Mouse (Mus musculus) MEL (cell line): ENCODE data around the gene Pld4.

Experiments
- CHD2 ChIP-seq: IDR thresholded peaks from 2 replicates; pipeline ENCODE4 v1.6.1; 2011; ENCODE audit warnings: low read length, improper control_type of control experiment
- CTCF ChIP-seq, 3 experiments: IDR thresholded peaks in 2 of 3; conservative IDR thresholded peaks in 1 of 3; 2 replicates each; pipeline ENCODE4 v1.5.1; 2011 to 2012; ENCODE audit warnings: low read length in 3 of 3, low read depth in 2 of 3, mild to moderate bottlenecking in 2 of 3, improper control_type of control experiment in 1 of 3, inconsistent platforms in 1 of 3, mixed read lengths in 1 of 3, moderate library complexity in 1 of 3; ENCODE audit not compliant: control insufficient read depth in 1 of 3, insufficient read depth in 1 of 3, poor library complexity in 1 of 3, severe bottlenecking in 1 of 3
- E2F4 ChIP-seq: IDR thresholded peaks from 2 replicates; pipeline ENCODE4 v1.6.1; 2011; ENCODE audit warnings: low read depth, low read length, improper control_type of control experiment, borderline replicate concordance
- EP300 ChIP-seq, 2 experiments: IDR thresholded peaks; 2 replicates each; pipeline ENCODE4 v1.6.1; 2011; ENCODE audit warnings: improper control_type of control experiment in 2 of 2, low read length in 2 of 2, low read depth in 1 of 2, mild to moderate bottlenecking in 1 of 2
- HCFC1 ChIP-seq: IDR thresholded peaks from 2 replicates; pipeline ENCODE4 v1.6.1; 2012; ENCODE audit warnings: low read depth, mild to moderate bottlenecking, inconsistent platforms, low read length, improper control_type of control experiment, moderate library complexity
- JUND ChIP-seq: IDR thresholded peaks from 2 replicates; pipeline ENCODE4 v1.6.1; 2011; ENCODE audit warnings: low read depth, mild to moderate bottlenecking, improper control_type of control experiment, low read length
- MAFK ChIP-seq: IDR thresholded peaks from 2 replicates; pipeline ENCODE4 v1.6.1; 2011; ENCODE audit warnings: low read depth, mild to moderate bottlenecking, low read length, improper control_type of control experiment, borderline replicate concordance
- MAX ChIP-seq: IDR thresholded peaks from 2 replicates; pipeline ENCODE4 v1.6.1; 2011; ENCODE audit warnings: low read length, improper control_type of control experiment
- POLR2A ChIP-seq, 2 experiments: IDR thresholded peaks; 2 replicates each; pipeline ENCODE4 v1.6.1; 2011 to 2012; ENCODE audit warnings: low read length in 2 of 2, mild to moderate bottlenecking in 2 of 2, control low read depth in 1 of 2, improper control_type of control experiment in 1 of 2, low read depth in 1 of 2, moderate library complexity in 1 of 2; ENCODE audit not compliant: control insufficient read depth in 1 of 2, insufficient read depth in 1 of 2, poor library complexity in 1 of 2
- RCOR1 ChIP-seq: IDR thresholded peaks from 2 replicates; pipeline ENCODE4 v1.6.1; 2012; ENCODE audit warnings: low read depth, mild to moderate bottlenecking, inconsistent platforms, low read length, improper control_type of control experiment
- SMC3 ChIP-seq: IDR thresholded peaks from 2 replicates; pipeline ENCODE4 v1.6.1; 2011; ENCODE audit warnings: low read depth, low read length, improper control_type of control experiment
- USF2 ChIP-seq, 2 experiments: IDR thresholded peaks; 2 replicates each; pipeline ENCODE4 v1.6.1; 2011 to 2012; ENCODE audit warnings: improper control_type of control experiment in 2 of 2, low read length in 2 of 2, borderline replicate concordance in 1 of 2, inconsistent platforms in 1 of 2, low read depth in 1 of 2, mild to moderate bottlenecking in 1 of 2; ENCODE audit not compliant: insufficient read depth in 1 of 2
- ZC3H11A ChIP-seq: IDR thresholded peaks from 2 replicates; pipeline ENCODE4 v1.6.1; 2012; ENCODE audit warnings: low read depth, mild to moderate bottlenecking, inconsistent platforms, low read length, improper control_type of control experiment

DNA sequence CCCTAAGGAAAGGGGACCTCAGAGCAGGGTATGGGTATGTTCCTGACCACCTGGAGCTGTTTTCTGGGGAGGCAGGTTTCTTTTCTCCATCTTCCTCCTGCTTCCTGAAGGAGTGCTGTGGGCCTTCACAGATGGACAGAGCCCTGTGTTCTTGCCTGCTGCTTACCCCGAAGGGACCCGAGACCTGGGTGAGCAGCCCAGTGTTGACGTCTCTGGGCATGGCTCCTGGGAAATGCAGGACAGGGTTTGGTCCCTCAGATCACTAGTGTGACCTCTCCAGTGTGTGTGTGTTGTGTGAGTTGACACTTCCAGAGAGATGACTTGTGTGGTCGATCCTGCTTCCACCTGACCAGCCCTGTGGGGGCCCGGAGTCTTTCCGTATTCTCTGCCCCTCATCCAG, 37.0 kb upstream of the Pld4 start:
- TF ChIP-seq CTCF (IDR thresholded peaks at IDR 0.05 in 2 of 3, conservative IDR thresholded peaks at IDR 0.05 in 1 of 3; ENCODE audit: control insufficient read depth in 1 of 3, insufficient read depth in 1 of 3, low read depth in 2 of 3, low read length in 3 of 3, poor library complexity in 1 of 3, severe bottlenecking in 1 of 3) = no peak
- no peak for TF ChIP-seq EP300 (IDR thresholded peaks at IDR 0.05; ENCODE audit: low read depth in 1 of 2, low read length in 2 of 2)
- no peak for TF ChIP-seq MAFK
- no peak for TF ChIP-seq CHD2
- TF ChIP-seq JUND = no peak
- TF ChIP-seq POLR2A (IDR thresholded peaks at IDR 0.05; ENCODE audit: control insufficient read depth in 1 of 2, insufficient read depth in 1 of 2, low read depth in 1 of 2, low read length in 2 of 2, poor library complexity in 1 of 2) = no peak
- TF ChIP-seq SMC3 = no peak
- TF ChIP-seq MAX = no peak
- no peak for TF ChIP-seq RCOR1
- TF ChIP-seq HCFC1 = no peak
- TF ChIP-seq E2F4 = no peak
- TF ChIP-seq USF2 (IDR thresholded peaks at IDR 0.05; ENCODE audit: borderline replicate concordance in 1 of 2, insufficient read depth in 1 of 2, low read depth in 1 of 2, low read length in 2 of 2) = no peak
- no peak for TF ChIP-seq ZC3H11A
